Mouse (Mus musculus) mouse trophoblast stem cell (cell line): ENCODE data around the gene Gm5622.
"Not testable (repeated sequence)": the region's sequence is repeated elsewhere in the genome, so short reads cannot be mapped to it uniquely, and the experiment has no call there.

Source experiments
- in situ Hi-C, 2 experiments: fragments of 300-500 bp; cut with MseI, MboI; formaldehyde crosslinking; loops; 2 replicates in 1 of 2; 3 replicates in 1 of 2; pipeline ENCODE4 v1.15.1; 2025

Gene Gm5622

GRCm38 (mm10) chr14:51552490-51552889, at the start of gene Gm5622:
Gm5622 (plus strand) TSS chr14:51552790.
- in situ Hi-C loops = no loop called here

DNA sequence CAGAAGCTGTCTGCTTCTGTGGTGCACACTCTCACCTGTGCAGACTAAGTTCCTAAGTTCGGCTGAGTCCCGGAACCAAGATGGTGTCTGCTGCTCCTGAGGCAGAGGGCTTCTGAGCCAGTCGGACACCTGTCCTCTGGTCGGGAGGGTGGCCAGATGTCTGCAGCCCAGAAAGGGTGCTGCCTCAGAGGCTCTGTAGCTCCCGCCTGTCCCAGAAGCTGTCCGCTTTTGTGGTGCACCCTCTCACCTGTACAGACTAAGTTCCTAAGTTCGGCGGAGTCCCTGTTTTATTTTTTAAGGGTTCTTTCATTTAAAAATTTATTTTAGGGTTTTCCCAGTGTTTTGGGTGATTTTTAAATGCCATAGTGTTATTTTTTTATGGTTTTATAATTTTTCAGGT, 45.2 kb upstream of the Gm5622 start:
- in situ Hi-C loops = no loop called here

DNA sequence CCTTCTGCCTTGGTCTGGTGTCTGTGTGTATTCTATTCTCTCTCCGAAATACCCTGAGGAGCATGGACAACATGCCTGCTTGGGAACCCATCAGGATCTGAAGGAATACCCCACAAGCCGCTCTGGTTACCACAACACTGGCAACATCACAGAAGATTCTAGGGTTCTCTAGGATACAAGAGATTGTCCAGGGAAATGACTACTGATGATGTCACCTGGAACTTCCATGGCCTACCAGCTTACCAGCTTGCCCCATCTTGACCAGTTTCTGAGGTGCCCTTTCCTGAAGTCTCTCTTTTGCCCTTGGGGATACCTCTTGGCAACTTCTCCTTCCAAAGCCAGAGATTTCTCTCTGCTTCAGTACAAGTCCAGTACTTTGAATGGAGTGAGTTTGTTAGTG, 21.4 kb downstream of the Gm5622 start, which contains the start of gene Gm17175:
Gene Gm17175, minus strand, starts transcription at position 101 of the 400 bp plus-strand sequence.
- in situ Hi-C loops = not testable (repeated sequence)

GRCm38 (mm10) chr14:51592039-51592438, 39.4 kb downstream of the Gm5622 start, which contains the start of gene Gm17174:
Gm17174 (minus strand) TSS chr14:51592139.
- in situ Hi-C loops = not testable (repeated sequence)

DNA sequence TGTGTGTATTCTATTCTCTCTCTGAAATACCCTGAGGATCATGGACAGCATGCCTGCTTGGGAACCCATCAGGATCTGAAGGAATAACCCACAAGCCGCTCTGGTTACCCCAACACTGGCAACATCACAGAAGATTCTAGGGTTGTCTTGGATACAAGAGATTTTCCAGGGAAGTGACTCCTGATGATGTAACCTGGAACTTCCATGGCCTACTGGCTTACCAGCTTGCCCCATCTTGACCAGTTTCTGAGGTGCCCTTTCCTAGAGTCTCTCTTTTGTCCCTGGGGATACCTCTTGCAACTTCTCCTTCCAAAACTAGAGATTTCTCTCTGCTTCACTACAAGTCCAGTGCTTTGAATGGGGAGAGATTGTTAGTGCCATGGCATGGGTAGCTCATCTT, 58.6 kb downstream of the Gm5622 start, which contains the start of gene Gm17078:
Gene Gm17078, minus strand, starts transcription at position 101 of the 400 bp plus-strand sequence.
- in situ Hi-C loops = no loop called here

GRCm38 (mm10) chr14:51632426-51632825, 79.8 kb downstream of the Gm5622 start:
- in situ Hi-C loops = not testable (repeated sequence)

DNA sequence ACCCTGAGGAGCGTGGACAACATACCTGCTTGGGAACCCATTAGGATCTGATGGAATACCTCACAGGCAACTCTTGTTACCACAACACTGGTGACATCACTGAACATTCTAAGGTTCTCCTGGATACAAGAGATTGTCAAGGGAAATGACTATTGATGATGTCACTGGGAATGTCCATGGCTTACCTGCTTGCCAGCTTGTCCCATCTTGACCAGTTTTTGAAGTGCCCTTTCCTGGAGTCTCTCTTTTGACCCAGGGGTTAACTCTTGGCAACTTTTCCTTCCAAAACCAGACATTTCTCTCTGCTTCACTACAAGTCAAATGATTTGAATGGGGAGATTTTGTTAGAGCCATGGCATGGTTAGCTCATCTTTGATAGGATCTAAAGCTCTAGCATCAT, 83.0 kb downstream of the Gm5622 start, which contains the start of gene Gm4181:
Gene Gm4181, minus strand, starts transcription at position 101 of the 400 bp plus-strand sequence.
- in situ Hi-C loops = not testable (repeated sequence)

GRCm38 (mm10) chr14:51677269-51677668, 124.7 kb downstream of the Gm5622 start:
- in situ Hi-C loops = no loop called here

GRCm38 (mm10) chr14:51695368-51695767, 142.8 kb downstream of the Gm5622 start, which contains the start of gene Gm17079:
Gm17079 (minus strand) TSS chr14:51695468.
- in situ Hi-C loops = not testable (repeated sequence)
